Comparison of ENCODE assay signal across 21 mouse cellular contexts in genomic region chr16:31094036-31094435, GRCm38 (mm10). TPM values are rescaled to one million over a fixed set of nuclear protein-coding genes. Genes with fewer than 3 reads are reported as not detected.
DNase-seq lines count a peak whose midpoint lies in the region; TF ChIP-seq lines count a peak whose summit lies in the region.
"Had no signal": no experiment of that assay in that cellular context is flagged by ENCODE, and none has a peak within 500 bp of the region (broad histone marks: within the 10 kb centered on the region; RNA-seq: fewer than 3 reads in every experiment).

No protein-coding gene starts in this region.

- intact Hi-C loops in heart, adult 2 months (cut with DNase I), result no loop called here

- no peaks in the 10 kb centered on the region for H3K79me2 ChIP-seq in heart, adult 2 months (replicated peaks; ENCODE audit: control insufficient read depth, insufficient read depth, low read length)

- no peaks in the 10 kb centered on the region for H3K36me3 ChIP-seq in heart, adult 2 months (ENCODE audit: control insufficient read depth, insufficient read depth, low read length)
- H3K36me3 ChIP-seq: embryonic facial prominence, embryonic 12.5 days had no signal

- no peaks in the 10 kb centered on the region for H3K27me3 ChIP-seq in heart, adult 2 months (ENCODE audit: control insufficient read depth, insufficient read depth, low read length)
- H3K27me3 ChIP-seq: embryonic facial prominence, embryonic 12.5 days; forebrain, embryonic 13.5 days; forebrain, embryonic 15.5 days had no signal

- peak; percentile 75 for DNase-seq in heart, adult 11 months
- no peak for DNase-seq in heart, adult 2 months
- DNase-seq in layer of hippocampus, postnatal 36 days, result peak; percentile 23 to 40
- no peak for DNase-seq in layer of hippocampus, postnatal 10 days (ENCODE audit: low spot score in 2 of 2)
- DNase-seq in brain, adult 2 months (ENCODE audit: low read depth, low spot score), result peak; percentile 24
- no peak for DNase-seq in adrenal gland, adult (ENCODE audit: inconsistent age in 2 of 2, low spot score in 1 of 2)
- DNase-seq in cerebellum, adult 8-10 months, result no peak
- DNase-seq: adrenal gland, adult 8-10 months; adrenal gland, postnatal 14 days; adrenal gland, postnatal 36 days; cerebellum, adult 11 months; cerebellum, adult 18-20 months; cerebellum, adult 9-10 months; cerebellum, postnatal 10 days; cerebellum, postnatal 25 days; forebrain, postnatal 0 days had no signal

- H3K4me1 ChIP-seq in heart, adult 2 months (ENCODE audit: control insufficient read depth, insufficient read depth, low read length), result no peaks in the 10 kb centered on the region
- H3K4me1 ChIP-seq in bone marrow, adult 2 months (ENCODE audit: control insufficient read depth, insufficient read depth, low read length), result no peaks in the 10 kb centered on the region
- H3K4me1 ChIP-seq: embryonic facial prominence, embryonic 12.5 days; forebrain, embryonic 13.5 days; forebrain, embryonic 15.5 days had no signal

- no peak for TF ChIP-seq CTCF in heart, adult 2 months (IDR thresholded peaks at IDR 0.05)
- TF ChIP-seq CTCF in bone marrow, adult 2 months (IDR thresholded peaks at IDR 0.05; ENCODE audit: control insufficient read depth, insufficient read depth, low read length), result no peak

- TF ChIP-seq EP300 in heart, adult 2 months (IDR thresholded peaks at IDR 0.05; ENCODE audit: insufficient read depth, low read depth, low read length), result no peak

- 73% methylated on average over 6 of the region's 6 CpGs for WGBS in heart, adult 2 months
- WGBS in bone marrow, adult 2 months, result 81% methylated on average over 6 of the region's 6 CpGs

- no peak for TF ChIP-seq POLR2A in heart, adult 2 months (IDR thresholded peaks at IDR 0.05; ENCODE audit: insufficient read depth, low read depth, low read length)
- no peak for TF ChIP-seq POLR2A in bone marrow, adult 2 months (IDR thresholded peaks at IDR 0.05; ENCODE audit: borderline replicate concordance, control insufficient read depth, low read depth, low read length)

- H3K9ac ChIP-seq in heart, adult 2 months (ENCODE audit: low read depth, low read length), result no peak overlapping the region
- H3K9ac ChIP-seq: embryonic facial prominence, embryonic 12.5 days; forebrain, embryonic 13.5 days; forebrain, embryonic 15.5 days; forebrain, postnatal 0 days had no signal

- no peak overlapping the region for H3K4me3 ChIP-seq in heart, adult 2 months
- peak overlapping the region; percentile 11 for H3K4me3 ChIP-seq in bone marrow, adult 2 months (replicated peaks; ENCODE audit: control insufficient read depth, low read depth, low read length)
- H3K4me3 ChIP-seq: embryonic facial prominence, embryonic 10.5 days; embryonic facial prominence, embryonic 12.5 days; forebrain, embryonic 13.5 days; forebrain, embryonic 15.5 days had no signal

- no peak overlapping the region for H3K27ac ChIP-seq in heart, adult 2 months
- no peak overlapping the region for H3K27ac ChIP-seq in bone marrow, adult 2 months (ENCODE audit: control insufficient read depth, insufficient read depth, low read depth, low read length, poor library complexity)
- H3K27ac ChIP-seq: embryonic facial prominence, embryonic 10.5 days; embryonic facial prominence, embryonic 12.5 days; forebrain, embryonic 13.5 days; forebrain, embryonic 15.5 days had no signal

RNA-seq across cellular contexts. Expression of gene Xxylt1, which starts 12.8 kb away (rescaled TPM):
- total RNA-seq in heart, adult 2 months (2021), result 10 to 100 TPM; 10.5 to 11.5 TPM
- 13.5 and 21.5 TPM in 2 replicates for polyA plus RNA-seq in heart, adult 2 months (2012; rRNA removed)
- 10 to 100 TPM; 16.3 to 17.8 TPM for total RNA-seq in layer of hippocampus, postnatal 36 days (2021)
- 10 to 100 TPM; 21.8 to 22.6 TPM for total RNA-seq in layer of hippocampus, postnatal 10 days (2021)
- 1.7 and 2.7 TPM in 2 replicates for polyA plus RNA-seq in bone marrow, adult 2 months (2011; ENCODE audit: insufficient read depth, insufficient read length, low replicate concordance, missing spikeins)

Comparison
In these comparisons a context has a peak if more than half of its experiments do, and no peak if none do; other contexts are left out.
1. DNase-seq: peak in heart, adult 11 months (single experiment), layer of hippocampus, postnatal 36 days (2 of 2) and brain, adult 2 months (single experiment); none in heart, adult 2 months (0 of 2), layer of hippocampus, postnatal 10 days (0 of 2), adrenal gland, adult (0 of 2) and cerebellum, adult 8-10 months (single experiment).